ENCODE assay signal across 10 mouse cellular contexts in genomic region chr5:75066715-75067114, GRCm38 (mm10). TPM values are rescaled to one million over a fixed set of nuclear protein-coding genes. Genes with fewer than 3 reads are reported as not detected.
A peak's percentile ranks its signal among the peaks of the same experiment; 100 is the strongest.
DNase-seq lines count a peak whose midpoint lies in the region; ATAC-seq lines count a peak whose summit lies in the region.
"Had no signal": no experiment of that assay in that cellular context is flagged by ENCODE, and none has a peak within 500 bp of the region (broad histone marks: within the 10 kb centered on the region; RNA-seq: fewer than 3 reads in every experiment).

No protein-coding gene starts in this region.

- peak overlapping the region; percentile 85 for H3K4me2 ChIP-seq in heart, embryonic 12.5 days
- peak overlapping the region; percentile 82 for H3K4me2 ChIP-seq in intestine, embryonic 15.5 days (replicated peaks)

- no peak; the same call in 1 of the 2 replicates for ATAC-seq in heart, embryonic 12.5 days (ENCODE audit: insufficient number of reproducible peaks, low FRiP score)
- ATAC-seq in common myeloid progenitor, adult 5-6 weeks (replicated peaks; ENCODE audit: low read depth, poor library complexity, severe bottlenecking), result peak; percentile 45
- ATAC-seq in intestine, embryonic 15.5 days, result peak; percentile 66

- no peaks in the 10 kb centered on the region for H3K36me3 ChIP-seq in heart, embryonic 12.5 days
- H3K36me3 ChIP-seq in intestine, embryonic 15.5 days, result no peaks in the 10 kb centered on the region
- H3K36me3 ChIP-seq: G1E had no signal

- WGBS in heart, embryonic 12.5 days, result 6% methylated on average over 10 of the region's 10 CpGs
- 3% methylated on average over 10 of the region's 10 CpGs for WGBS in intestine, embryonic 15.5 days

- H3K27me3 ChIP-seq in heart, embryonic 12.5 days (replicated peaks), result peaks cover 57% of the 10 kb centered on the region
- H3K27me3 ChIP-seq in intestine, embryonic 15.5 days (replicated peaks), result peaks cover 39% of the 10 kb centered on the region

- H3K4me1 ChIP-seq in heart, embryonic 12.5 days (replicated peaks), result peaks cover 21% of the 10 kb centered on the region
- peaks cover 8% of the 10 kb centered on the region for H3K4me1 ChIP-seq in intestine, embryonic 15.5 days (replicated peaks)

- H3K9ac ChIP-seq in heart, embryonic 12.5 days, result peak overlapping the region; percentile 61
- H3K9ac ChIP-seq in intestine, embryonic 15.5 days, result 0 out of 2 replicates have a peak overlapping the region, but pooled peaks have one; percentile 3

- DNase-seq in heart, postnatal 25 days (ENCODE audit: low spot score), result no peak
- peak; percentile 51 to 53 for DNase-seq in natural killer cell, adult 2 months (ENCODE audit: low spot score in 2 of 2)
- DNase-seq in left cerebral cortex, postnatal 14 days (ENCODE audit: low spot score in 2 of 2), result no peak
- DNase-seq in B cell, adult 2 months, result no peak
- no peak for DNase-seq in lung, adult 18-20 months

- intact Hi-C loops in heart, postnatal 25 days (cut with DNase I), result no loop called here
- intact Hi-C loops in left cerebral cortex, postnatal 14 days (cut with DNase I), result no loop called here

- peak overlapping the region; percentile 47 for H3K4me3 ChIP-seq in heart, embryonic 12.5 days
- peak overlapping the region; percentile 41 for H3K4me3 ChIP-seq in intestine, embryonic 15.5 days (replicated peaks)

- H3K9me3 ChIP-seq in heart, embryonic 12.5 days (replicated peaks), result 0 out of 2 replicates have a peak, but pooled peaks cover 8% of the 10 kb centered on the region
- H3K9me3 ChIP-seq in intestine, embryonic 15.5 days, result no peaks in the 10 kb centered on the region
- H3K9me3 ChIP-seq: G1E had no signal

- no peak overlapping the region for H3K27ac ChIP-seq in heart, embryonic 12.5 days (ENCODE audit: poor library complexity, severe bottlenecking)
- H3K27ac ChIP-seq in intestine, embryonic 15.5 days, result no peak overlapping the region

RNA-seq across cellular contexts. Expression of gene Gsx2, which starts 8.7 kb away (rescaled TPM):
- polyA plus RNA-seq in heart, embryonic 12.5 days (2016; fragmentation: Nextera tagmentation; extraction: Ambion mirVana), result not detected in 2 replicates
- not detected for total RNA-seq in heart, postnatal 25 days (2021)
- total RNA-seq in common myeloid progenitor, adult 5-6 weeks (2017), result not detected in 2 replicates
- polyA plus RNA-seq in intestine, embryonic 15.5 days (2015; fragmentation: Nextera tagmentation; extraction: Ambion mirVana), result not detected in 2 replicates
- total RNA-seq in left cerebral cortex, postnatal 14 days (2021), result under 1 TPM; 0.40 to 0.51 TPM
- total RNA-seq: G1E had no signal
- polyA plus RNA-seq: G1E; gonadal fat pad, adult 2 months had no signal

RNA-seq across cellular contexts. Expression of gene Chic2, which starts 22.1 kb away (rescaled TPM):
- 39.9 and 40.5 TPM in 2 replicates for polyA plus RNA-seq in heart, embryonic 12.5 days (2016; fragmentation: Nextera tagmentation; extraction: Ambion mirVana)
- 10 to 100 TPM; 20.5 to 23.2 TPM for total RNA-seq in heart, postnatal 25 days (2021)
- 28.8 and 31.4 TPM in 2 replicates for total RNA-seq in common myeloid progenitor, adult 5-6 weeks (2017)
- polyA plus RNA-seq in intestine, embryonic 15.5 days (2015; fragmentation: Nextera tagmentation; extraction: Ambion mirVana), result 26.1 and 26.8 TPM in 2 replicates
- total RNA-seq in left cerebral cortex, postnatal 14 days (2021), result 10 to 100 TPM; 23.6 to 25.7 TPM

Comparison
In these comparisons a context has a peak if more than half of its experiments do, and no peak if none do; other contexts are left out.
1. DNase-seq: peak in natural killer cell, adult 2 months (2 of 2); none in heart, postnatal 25 days (single experiment), left cerebral cortex, postnatal 14 days (0 of 2), B cell, adult 2 months (0 of 2) and lung, adult 18-20 months (0 of 2).